ENCODE assay signal across 8 mouse cellular contexts in genomic region chr17:67837351-67838090, GRCm38 (mm10).
DNase-seq lines count a peak whose midpoint lies in the region; ATAC-seq and TF ChIP-seq lines count a peak whose summit lies in the region.

No protein-coding gene starts in this region.

- peaks cover 37% of the 10 kb centered on the region for H3K9me3 ChIP-seq in E14TG2a.4 (ENCODE audit: low read length)
- H3K9me3 ChIP-seq in forebrain, embryonic 14.5 days (replicated peaks; ENCODE audit: control insufficient read depth, low read length) = no peaks in the 10 kb centered on the region
- H3K9me3 ChIP-seq in liver, embryonic 13.5 days (replicated peaks) = peaks cover 4% of the 10 kb centered on the region; the same call in 1 of the 2 replicates
- no peaks in the 10 kb centered on the region for H3K9me3 ChIP-seq in neural tube, embryonic 15.5 days (replicated peaks)

- TF ChIP-seq CTCF in E14TG2a.4 (conservative IDR thresholded peaks at IDR 0.05; ENCODE audit: low read length) = peak; percentile 58

- 53% methylated on average over 17 of the region's 17 CpGs for WGBS in forebrain, embryonic 14.5 days
- 52% methylated on average over 17 of the region's 17 CpGs for WGBS in liver, embryonic 13.5 days (ENCODE audit: insufficient replicate concordance)
- 56% methylated on average over 17 of the region's 17 CpGs for WGBS in neural tube, embryonic 15.5 days

- DNase-seq in c-Kit-positive CD71-positive TER-119-negative erythroid progenitor cells, embryonic 14.5 days (ENCODE audit: low read depth) = peak; percentile 41
- DNase-seq in forebrain, embryonic 14.5 days (ENCODE audit: low spot score) = peak; percentile 91
- peak; percentile 57 to 75 for DNase-seq in heart, postnatal 14 days
- peak; percentile 73 to 80 for DNase-seq in kidney, postnatal 36 days
- DNase-seq in liver, embryonic 13.5 days = peak; percentile 10
- DNase-seq in urinary bladder, postnatal 14 days (ENCODE audit: low spot score) = peak; percentile 59

- H3K36me3 ChIP-seq in E14TG2a.4 (ENCODE audit: insufficient read depth, low read length) = no peaks in the 10 kb centered on the region
- H3K36me3 ChIP-seq in forebrain, embryonic 14.5 days (ENCODE audit: control insufficient read depth, insufficient read depth, low read length) = no peaks in the 10 kb centered on the region
- H3K36me3 ChIP-seq in liver, embryonic 13.5 days = no peaks in the 10 kb centered on the region
- no peaks in the 10 kb centered on the region for H3K36me3 ChIP-seq in neural tube, embryonic 15.5 days

- ATAC-seq in forebrain, embryonic 14.5 days = peak; percentile 86
- ATAC-seq in liver, embryonic 13.5 days (ENCODE audit: low read depth) = no peak
- peak; percentile 74; the same call in 1 of the 2 replicates for ATAC-seq in neural tube, embryonic 15.5 days (ENCODE audit: low FRiP score)

- H3K4me1 ChIP-seq in E14TG2a.4 (replicated peaks; ENCODE audit: low read depth, low read length) = no peaks in the 10 kb centered on the region
- H3K4me1 ChIP-seq in forebrain, embryonic 14.5 days (ENCODE audit: control insufficient read depth, insufficient read depth, low read length) = no peaks in the 10 kb centered on the region
- no peaks in the 10 kb centered on the region for H3K4me1 ChIP-seq in liver, embryonic 13.5 days (replicated peaks)
- peaks cover 2% of the 10 kb centered on the region; the same call in 1 of the 2 replicates for H3K4me1 ChIP-seq in neural tube, embryonic 15.5 days

- no peaks in the 10 kb centered on the region for H3K27me3 ChIP-seq in E14TG2a.4 (ENCODE audit: insufficient read depth, low read length)
- no peaks in the 10 kb centered on the region for H3K27me3 ChIP-seq in forebrain, embryonic 14.5 days (replicated peaks; ENCODE audit: control insufficient read depth, insufficient read depth, low read length)
- no peaks in the 10 kb centered on the region for H3K27me3 ChIP-seq in liver, embryonic 13.5 days
- no peaks in the 10 kb centered on the region for H3K27me3 ChIP-seq in neural tube, embryonic 15.5 days (replicated peaks)

- H3K4me2 ChIP-seq in forebrain, embryonic 14.5 days (ENCODE audit: low read length) = no peak overlapping the region
- H3K4me2 ChIP-seq in liver, embryonic 13.5 days = no peak overlapping the region
- no peak overlapping the region for H3K4me2 ChIP-seq in neural tube, embryonic 15.5 days

- intact Hi-C loops in heart, postnatal 14 days (cut with DNase I) = loop anchor here (1.0 to 5.0 kb wide), 3 partner anchors 57 to 1260 kb away; no protein-coding TSS in a partner anchor

- no peak overlapping the region for H3K4me3 ChIP-seq in E14TG2a.4 (replicated peaks; ENCODE audit: low read length)
- no peak overlapping the region for H3K4me3 ChIP-seq in forebrain, embryonic 14.5 days (ENCODE audit: low read depth, low read length)
- H3K4me3 ChIP-seq in liver, embryonic 13.5 days (replicated peaks) = no peak overlapping the region
- H3K4me3 ChIP-seq in neural tube, embryonic 15.5 days (replicated peaks) = no peak overlapping the region

- H3K27ac ChIP-seq in forebrain, embryonic 14.5 days (ENCODE audit: low read depth, low read length) = no peak overlapping the region
- H3K27ac ChIP-seq in liver, embryonic 13.5 days = no peak overlapping the region
- H3K27ac ChIP-seq in neural tube, embryonic 15.5 days (replicated peaks) = no peak overlapping the region

- H3K9ac ChIP-seq in forebrain, embryonic 14.5 days (ENCODE audit: low read length) = no peak overlapping the region
- H3K9ac ChIP-seq in liver, embryonic 13.5 days = no peak overlapping the region
- H3K9ac ChIP-seq in neural tube, embryonic 15.5 days (replicated peaks) = no peak overlapping the region

Comparison
In these comparisons a context has a peak if more than half of its experiments do, and no peak if none do; other contexts are left out.
1. DNase-seq: peak in every context shown above with its lines; median percentile 91 in forebrain, embryonic 14.5 days; 76 in kidney, postnatal 36 days; 66 in heart, postnatal 14 days; 59 in urinary bladder, postnatal 14 days; 41 in c-Kit-positive CD71-positive TER-119-negative erythroid progenitor cells, embryonic 14.5 days; 10 in liver, embryonic 13.5 days.